Mouse (Mus musculus): ENCODE measurements around the gene Coa5. TPM values are rescaled to one million over a fixed set of nuclear protein-coding genes. Genes with fewer than 3 reads are reported as not detected.

Coa5 gene
- polyA plus RNA-seq, 1 experiment from 2014 or later, result 47.5 TPM

DNA sequence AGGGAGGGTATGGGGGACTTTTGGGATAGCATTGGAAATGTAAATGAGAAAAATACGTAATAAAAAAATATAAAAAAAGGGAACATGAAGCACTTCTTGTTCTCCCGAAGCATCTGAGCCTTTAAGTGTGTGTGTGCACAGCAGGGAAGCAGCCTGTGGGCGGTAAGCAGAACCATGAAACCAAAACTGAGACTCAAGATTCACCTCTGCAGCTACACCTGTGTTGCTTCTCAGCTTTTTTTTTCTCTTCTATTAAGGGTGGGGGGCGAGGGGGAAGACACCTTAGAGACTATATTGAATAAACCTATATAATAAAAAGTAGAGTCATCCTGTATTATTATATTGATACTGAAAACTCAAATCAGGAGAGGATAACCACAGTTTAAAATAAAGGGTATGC lies 37.9 kb upstream of the Coa5 start:
- H3K9ac ChIP-seq (replicated peaks), result no peak overlapping the region
- H3K4me2 ChIP-seq (replicated peaks), result no peak overlapping the region
- H3K9me3 ChIP-seq, result no peaks in the 10 kb centered on the region
- H3K4me1 ChIP-seq, result no peaks in the 10 kb centered on the region
- H3K4me3 ChIP-seq, result no peak overlapping the region
- WGBS, result 89% methylated on average over 4 of the region's 4 CpGs
- H3K27ac ChIP-seq (replicated peaks), result no peak overlapping the region
- H3K36me3 ChIP-seq, result no peaks in the 10 kb centered on the region
- ATAC-seq (ENCODE audit: low FRiP score, low read depth), result no peak
- no peaks in the 10 kb centered on the region for H3K27me3 ChIP-seq

DNA sequence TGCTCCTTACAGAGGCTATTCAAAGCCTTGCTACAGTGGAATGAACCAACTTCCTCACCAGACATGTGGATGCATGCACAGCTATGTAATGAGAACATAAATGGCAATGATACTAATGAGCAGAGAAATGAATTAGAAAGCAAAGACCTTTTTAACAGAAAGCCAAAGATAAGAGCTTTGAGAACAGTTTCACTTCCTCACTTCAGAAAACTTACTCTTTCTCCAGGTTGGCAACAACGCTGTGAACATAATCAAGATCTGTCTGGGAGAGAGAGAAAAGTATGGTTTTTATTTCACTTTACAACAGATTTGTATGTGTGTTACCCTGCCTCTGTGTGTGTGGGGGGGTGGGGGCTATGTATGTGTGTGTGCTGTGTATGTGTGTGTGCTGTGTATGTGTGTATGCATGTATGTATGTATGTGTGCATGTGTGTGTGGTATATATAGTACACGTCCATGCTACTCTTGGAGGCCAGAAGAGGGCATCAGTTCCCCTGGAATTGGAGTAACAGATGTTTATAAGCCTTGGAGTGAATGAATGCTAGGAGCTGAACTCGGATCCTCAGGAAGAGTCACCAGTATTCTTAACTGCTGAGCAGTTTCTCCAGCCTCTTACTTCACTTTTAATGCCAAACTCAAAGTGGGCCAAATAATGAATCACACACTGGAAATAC lies 36.6 kb upstream of the Coa5 start:
- no peak overlapping the region for H3K4me3 ChIP-seq
- ATAC-seq (ENCODE audit: low FRiP score, low read depth), result no peak
- H3K4me1 ChIP-seq, result no peaks in the 10 kb centered on the region
- H3K4me2 ChIP-seq (replicated peaks), result no peak overlapping the region
- H3K9me3 ChIP-seq, result no peaks in the 10 kb centered on the region
- no peak overlapping the region for H3K9ac ChIP-seq (replicated peaks)
- H3K27me3 ChIP-seq, result no peaks in the 10 kb centered on the region
- H3K27ac ChIP-seq (replicated peaks), result no peak overlapping the region
- 86% methylated on average over 3 of the region's 3 CpGs for WGBS
- H3K36me3 ChIP-seq, result no peaks in the 10 kb centered on the region

DNA sequence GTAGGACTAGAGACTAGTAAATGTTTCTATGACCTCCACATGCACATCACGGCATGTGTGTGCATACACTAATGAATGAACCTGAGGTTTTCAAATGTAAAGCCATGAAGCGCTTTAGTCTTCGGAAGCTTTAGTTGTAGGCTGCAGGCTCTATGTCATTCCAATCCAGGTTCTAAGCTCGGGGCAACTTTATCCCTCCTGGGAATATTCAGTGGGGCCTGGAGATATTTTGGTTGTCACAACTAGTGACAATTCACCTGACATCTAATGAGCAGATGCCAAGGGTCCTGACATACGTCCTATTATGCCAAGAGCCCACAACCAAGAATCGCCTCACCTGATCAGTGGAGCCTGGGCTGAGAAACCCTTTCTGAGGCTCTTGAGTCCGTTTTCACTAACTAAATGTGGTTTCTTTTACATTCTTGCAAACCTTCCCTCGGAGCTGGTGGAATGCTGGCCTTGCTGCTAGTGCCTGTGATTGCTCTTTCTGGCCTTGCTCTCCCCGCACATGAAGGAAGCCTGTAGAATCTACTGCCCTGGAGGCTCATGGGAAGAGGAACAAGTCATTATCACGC lies 35.1 kb upstream of the Coa5 start:
- no peak for ATAC-seq (ENCODE audit: low FRiP score, low read depth)
- Histone ChIP-seq H3K9ac (replicated peaks) (no peak overlapping the region), H3K36me3 (no peaks in the 10 kb centered on the region), H3K4me1 (no peaks in the 10 kb centered on the region), H3K9me3 (no peaks in the 10 kb centered on the region), H3K27ac (replicated peaks) (no peak overlapping the region), H3K4me3 (no peak overlapping the region), H3K4me2 (replicated peaks) (no peak overlapping the region), H3K27me3 (no peaks in the 10 kb centered on the region)
- WGBS, result 91% methylated on average over 10 of the region's 10 CpGs

DNA sequence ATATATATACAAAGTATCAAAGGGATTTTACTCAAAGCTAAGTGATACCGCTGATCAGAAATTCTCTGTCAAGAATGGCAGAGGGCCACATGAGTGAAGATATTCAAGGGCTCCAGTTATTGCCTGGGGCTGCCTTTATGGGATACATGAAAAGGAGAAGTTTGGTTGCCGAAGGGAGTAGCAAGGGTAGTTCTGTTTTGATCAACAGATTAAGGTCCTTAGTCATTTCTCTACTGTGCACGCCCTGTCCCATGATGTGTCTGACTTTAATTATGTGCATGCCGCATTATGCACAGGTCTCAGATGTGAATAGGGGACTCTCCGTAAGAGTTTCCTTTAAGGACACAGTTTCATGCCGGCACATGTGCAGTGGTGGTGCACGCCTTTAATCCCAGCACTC lies 27.6 kb upstream of the Coa5 start:
- H3K9ac ChIP-seq (replicated peaks), result no peak overlapping the region
- WGBS, result 93% methylated on average over 7 of the region's 7 CpGs

DNA sequence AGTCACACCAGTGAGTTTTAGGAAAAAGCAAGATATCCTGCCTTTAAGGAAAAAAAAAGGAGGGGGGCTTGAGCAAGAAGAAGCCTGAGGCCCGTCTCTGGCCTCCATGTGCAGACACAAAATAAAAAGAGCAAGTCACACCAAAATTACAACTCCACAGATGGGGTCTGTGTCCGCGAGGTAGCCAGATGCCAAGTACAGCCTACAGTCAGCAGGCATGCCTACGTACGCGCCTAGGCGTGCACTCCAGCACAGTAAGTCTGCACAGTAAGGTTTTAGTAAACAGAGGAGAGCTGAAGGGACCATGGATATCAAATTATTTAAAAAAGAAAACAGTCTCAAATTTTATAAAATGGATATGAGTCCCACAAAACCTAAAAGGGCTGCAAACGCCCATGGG lies 21.4 kb upstream of the Coa5 start:
- no peak for ATAC-seq (ENCODE audit: low FRiP score, low read depth)
- Histone ChIP-seq H3K36me3 (no peaks in the 10 kb centered on the region), H3K4me3 (no peak overlapping the region), H3K9me3 (no peaks in the 10 kb centered on the region), H3K4me1 (no peaks in the 10 kb centered on the region), H3K4me2 (replicated peaks) (no peak overlapping the region), H3K27me3 (no peaks in the 10 kb centered on the region), H3K27ac (replicated peaks) (no peak overlapping the region), H3K9ac (replicated peaks) (no peak overlapping the region)
- 91% methylated on average over 8 of the region's 8 CpGs for WGBS

More for the DNA sequence above, 27.6 kb upstream of the Coa5 start:
- no peaks in the 10 kb centered on the region for H3K36me3 ChIP-seq
- ATAC-seq (ENCODE audit: low FRiP score, low read depth), result no peak
- H3K4me3 ChIP-seq, result no peak overlapping the region
- H3K9me3 ChIP-seq, result no peaks in the 10 kb centered on the region
- no peaks in the 10 kb centered on the region for H3K4me1 ChIP-seq
- no peak overlapping the region for H3K4me2 ChIP-seq (replicated peaks)
- H3K27ac ChIP-seq (replicated peaks), result no peak overlapping the region
- H3K27me3 ChIP-seq, result no peaks in the 10 kb centered on the region

DNA sequence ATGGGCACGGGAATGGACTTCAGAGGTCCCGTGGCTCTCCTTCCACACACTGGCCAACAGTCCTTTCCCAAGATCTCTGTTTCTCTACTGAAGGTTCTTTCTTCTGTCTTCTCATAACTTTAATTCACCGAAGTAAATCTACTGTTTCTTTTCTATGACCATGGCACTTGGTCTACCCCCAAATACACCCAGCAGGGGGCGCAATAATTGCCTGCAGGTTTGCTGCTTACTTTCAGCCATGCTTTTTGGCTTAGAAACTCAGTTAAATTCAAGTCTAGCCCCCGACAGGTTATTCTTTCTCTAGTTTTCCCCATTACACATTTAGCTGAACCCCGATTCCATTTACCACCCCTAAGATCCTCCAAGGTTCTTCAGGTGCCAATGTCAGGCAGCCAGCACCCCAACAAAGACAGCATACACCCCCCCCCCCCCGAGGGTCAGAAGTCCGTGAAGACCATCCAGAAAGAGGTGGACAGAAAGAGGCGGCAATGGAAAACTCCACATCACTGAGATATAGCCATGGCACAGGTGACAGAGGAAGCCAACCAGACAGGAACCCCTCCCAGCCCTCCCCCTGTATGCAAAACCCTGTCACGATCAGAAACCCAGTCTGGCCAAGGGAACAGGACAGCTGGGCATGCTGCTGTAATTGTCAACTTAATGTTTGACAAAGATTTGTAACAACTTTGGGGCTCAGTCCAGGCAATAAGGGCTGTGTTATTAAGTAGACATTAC lies 18.6 kb upstream of the Coa5 start:
- H3K27ac ChIP-seq (replicated peaks), result no peak overlapping the region
- no peaks in the 10 kb centered on the region for H3K27me3 ChIP-seq
- no peak for ATAC-seq (ENCODE audit: low FRiP score, low read depth)
- no peaks in the 10 kb centered on the region for H3K36me3 ChIP-seq
- no peak overlapping the region for H3K9ac ChIP-seq (replicated peaks)
- WGBS, result 78% methylated on average over 10 of the region's 10 CpGs
- no peaks in the 10 kb centered on the region for H3K4me1 ChIP-seq
- no peak overlapping the region for H3K4me2 ChIP-seq (replicated peaks)
- H3K9me3 ChIP-seq, result no peaks in the 10 kb centered on the region
- no peak overlapping the region for H3K4me3 ChIP-seq

DNA sequence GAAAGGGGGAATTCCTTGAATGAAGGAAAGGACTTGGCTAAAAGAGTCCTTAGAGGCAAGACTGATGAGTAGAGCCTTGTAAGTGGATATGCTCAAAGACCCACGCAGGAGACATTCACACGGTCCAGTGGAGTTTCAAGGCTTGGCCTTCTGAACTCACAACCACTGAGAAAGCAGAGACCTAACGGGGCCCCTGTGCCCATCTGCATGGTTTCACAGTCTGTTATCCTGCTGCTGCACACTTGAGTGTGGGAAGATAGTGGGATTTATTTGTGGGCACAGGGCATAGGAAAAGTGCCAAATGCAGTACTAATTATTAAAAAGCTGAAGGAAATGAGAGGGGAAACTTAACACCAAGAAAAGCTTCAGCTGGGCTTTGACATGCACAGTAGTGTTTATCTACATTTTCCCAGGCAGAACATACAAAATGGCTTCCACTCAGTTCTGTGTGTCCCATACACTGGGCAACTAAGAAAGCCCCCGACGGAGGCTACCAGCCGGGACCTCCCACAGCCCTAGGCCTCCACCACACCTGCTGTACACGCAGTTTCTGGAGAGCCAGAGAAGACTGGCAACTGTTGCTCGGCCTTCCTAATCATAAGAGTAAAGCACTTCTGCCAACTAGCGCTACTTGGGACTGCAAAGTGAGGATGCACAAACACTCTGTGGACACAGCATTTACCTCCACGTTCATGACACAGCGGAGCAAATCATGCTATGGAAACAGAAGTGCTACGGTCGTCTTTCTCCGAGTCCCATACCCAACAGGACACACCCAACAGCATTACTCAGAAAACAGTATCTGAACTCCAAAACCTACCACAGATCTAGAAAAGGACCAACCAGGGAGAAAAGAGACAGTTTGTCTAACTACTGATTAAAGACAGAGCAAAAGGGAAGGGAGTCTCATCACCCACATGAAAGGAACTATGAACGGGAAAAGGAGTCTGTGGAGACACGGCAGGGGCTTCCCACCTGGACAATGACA lies 13.2 kb upstream of the Coa5 start:
- no peaks in the 10 kb centered on the region for H3K9me3 ChIP-seq
- peaks cover 39% of the 10 kb centered on the region for H3K36me3 ChIP-seq
- no peak overlapping the region for H3K9ac ChIP-seq (replicated peaks)
- 92% methylated on average over 16 of the region's 16 CpGs for WGBS
- H3K4me3 ChIP-seq, result no peak overlapping the region
- H3K4me1 ChIP-seq, result no peaks in the 10 kb centered on the region
- ATAC-seq (ENCODE audit: low FRiP score, low read depth), result no peak
- no peak overlapping the region for H3K27ac ChIP-seq (replicated peaks)
- no peaks in the 10 kb centered on the region for H3K27me3 ChIP-seq
- H3K4me2 ChIP-seq (replicated peaks), result no peak overlapping the region

DNA sequence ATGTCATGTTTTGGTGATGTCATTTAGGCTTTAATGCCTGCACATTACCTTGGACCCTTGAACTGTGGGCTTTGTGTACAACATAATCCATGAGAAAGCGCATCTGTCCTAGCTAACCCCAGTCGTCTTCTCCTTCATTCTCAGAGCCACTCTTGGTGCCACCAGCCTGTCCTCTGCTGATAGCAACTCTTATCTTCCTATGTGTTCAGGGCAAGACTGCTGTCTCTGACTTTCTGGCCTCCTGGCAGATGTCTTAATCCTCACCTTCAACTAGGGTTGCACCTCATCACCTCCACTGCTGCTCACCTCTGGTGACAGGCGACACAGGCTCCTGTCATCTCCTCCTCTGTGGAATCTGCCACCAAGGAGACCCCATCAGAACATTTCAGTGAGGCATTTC lies 6.5 kb upstream of the Coa5 start:
- Histone ChIP-seq H3K27ac (replicated peaks) (no peak overlapping the region), H3K4me1 (peaks cover under 1% of the 10 kb centered on the region; the same call in 1 of the 2 replicates), H3K4me2 (replicated peaks) (no peak overlapping the region), H3K27me3 (no peaks in the 10 kb centered on the region), H3K9me3 (no peaks in the 10 kb centered on the region), H3K36me3 (peaks cover 65% of the 10 kb centered on the region), H3K9ac (replicated peaks) (no peak overlapping the region), H3K4me3 (no peak overlapping the region)
- no peak for ATAC-seq (ENCODE audit: low FRiP score, low read depth)
- 88% methylated on average over 3 of the region's 3 CpGs for WGBS

DNA sequence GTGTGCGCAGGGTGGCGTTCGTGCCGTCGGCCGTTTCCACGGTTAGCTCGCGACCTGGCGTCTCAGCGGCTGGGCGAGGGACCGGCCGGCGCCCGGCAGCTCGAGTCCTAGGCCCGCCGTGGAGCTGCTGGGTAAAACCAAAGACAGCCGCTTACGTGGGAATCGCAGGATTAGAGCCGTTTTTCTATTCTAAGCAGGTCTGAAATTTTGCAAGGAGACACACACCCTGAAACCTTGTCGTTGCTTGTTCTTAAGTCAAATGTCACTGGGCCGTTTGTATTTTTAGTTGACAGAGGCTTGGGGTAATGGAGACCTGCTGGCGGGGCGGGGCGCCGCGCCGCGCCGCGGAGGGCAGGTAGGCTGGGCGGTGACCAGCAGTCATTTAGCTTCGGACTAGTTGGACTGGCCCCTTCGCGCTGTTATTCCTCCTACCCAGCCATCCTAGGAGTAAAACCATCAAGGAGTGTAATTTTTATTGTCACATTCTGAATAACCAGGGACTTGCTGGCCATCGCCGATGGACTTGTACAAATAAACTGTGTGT lies 466 bp upstream of the Coa5 start:
- Histone ChIP-seq H3K27ac (replicated peaks) (peak overlapping the region; percentile 54; the same call in 1 of the 2 replicates), H3K36me3 (peaks cover 21% of the 10 kb centered on the region)
- 3% methylated on average over 40 of the region's 40 CpGs for WGBS

DNA sequence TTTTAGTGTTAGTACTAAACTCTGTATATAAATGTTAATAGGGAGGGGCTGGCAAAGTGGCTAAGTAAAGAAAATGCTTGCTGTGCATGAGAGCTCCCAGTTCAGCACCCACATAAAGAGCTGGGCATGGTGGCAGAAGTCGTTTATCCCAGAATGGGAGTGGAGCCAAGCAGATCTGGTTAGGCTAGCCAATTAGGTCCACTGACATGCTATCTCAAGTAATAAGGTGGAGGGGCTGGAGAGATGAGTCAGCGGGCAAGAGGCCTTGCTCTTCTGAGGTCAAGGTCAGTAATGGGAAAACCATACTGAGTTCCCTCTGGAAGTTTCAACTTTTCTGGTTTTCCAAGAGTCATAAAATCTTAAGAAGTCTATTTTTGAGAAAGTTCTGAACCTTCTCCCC lies 992 bp downstream of the Coa5 start:
- ATAC-seq (ENCODE audit: low FRiP score, low read depth), result no peak
- Histone ChIP-seq H3K4me2 (replicated peaks) (peak overlapping the region; percentile 91), H3K36me3 (peaks cover 21% of the 10 kb centered on the region), H3K9ac (replicated peaks) (peak overlapping the region; percentile 85; the same call in 1 of the 2 replicates), H3K27me3 (no peaks in the 10 kb centered on the region), H3K4me3 (peak overlapping the region; percentile 88), H3K9me3 (peaks cover 6% of the 10 kb centered on the region; the same call in 1 of the 2 replicates), H3K4me1 (peaks cover 20% of the 10 kb centered on the region), H3K27ac (replicated peaks) (no peak overlapping the region)
- 79% methylated on average over 2 of the region's 2 CpGs for WGBS

More for the DNA sequence above, 466 bp upstream of the Coa5 start:
- ATAC-seq (ENCODE audit: low FRiP score, low read depth), result peak; percentile 19; the same call in 1 of the 2 replicates
- Histone ChIP-seq H3K4me2 (replicated peaks) (peak overlapping the region; percentile 91), H3K27me3 (no peaks in the 10 kb centered on the region), H3K9ac (replicated peaks) (peak overlapping the region; percentile 85), H3K4me3 (peak overlapping the region; percentile 88), H3K9me3 (no peaks in the 10 kb centered on the region), H3K4me1 (peaks cover 20% of the 10 kb centered on the region)

DNA sequence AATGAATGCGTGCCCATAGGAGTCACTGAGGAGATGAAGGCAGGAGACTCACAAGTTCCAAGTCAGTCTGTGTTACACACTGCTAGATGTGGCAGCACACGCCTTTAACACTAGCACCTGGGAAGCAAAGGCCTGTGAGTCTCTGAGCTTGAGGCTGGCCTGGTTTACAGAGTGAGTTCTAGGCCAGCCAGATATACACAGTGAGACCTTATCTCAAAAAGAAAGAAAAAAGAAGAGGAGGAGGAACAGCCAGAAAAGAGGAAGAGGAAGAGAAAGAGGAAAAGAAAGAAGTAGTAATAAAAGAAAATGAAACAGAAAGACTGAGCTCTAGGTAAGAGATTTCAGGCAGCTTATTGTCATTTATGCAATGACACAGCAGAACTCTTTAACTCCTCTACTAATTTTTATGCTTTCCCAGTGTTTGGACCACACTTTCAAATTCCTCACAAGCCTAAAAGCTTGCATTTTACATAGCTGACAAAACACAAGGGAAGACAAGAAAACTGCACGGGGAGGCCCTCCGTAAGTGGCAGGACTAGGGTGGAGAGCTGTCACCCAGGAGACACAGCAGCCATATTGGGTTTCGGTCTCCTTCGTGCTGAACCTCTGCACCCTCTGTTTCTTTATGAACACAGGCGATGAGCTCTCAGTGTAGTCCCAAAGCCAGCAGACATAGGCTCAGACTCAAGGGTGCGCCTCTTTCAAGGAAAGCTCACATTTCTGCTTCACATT lies 2.6 kb downstream of the Coa5 start:
- peaks cover 21% of the 10 kb centered on the region for H3K36me3 ChIP-seq
- H3K4me1 ChIP-seq, result peaks cover 20% of the 10 kb centered on the region
- no peak overlapping the region for H3K27ac ChIP-seq (replicated peaks)
- H3K4me2 ChIP-seq (replicated peaks), result no peak overlapping the region
- H3K27me3 ChIP-seq, result no peaks in the 10 kb centered on the region
- no peak overlapping the region for H3K9ac ChIP-seq (replicated peaks)
- no peak for ATAC-seq (ENCODE audit: low FRiP score, low read depth)
- no peak overlapping the region for H3K4me3 ChIP-seq
- 91% methylated on average over 8 of the region's 8 CpGs for WGBS
- H3K9me3 ChIP-seq, result peaks cover 6% of the 10 kb centered on the region

Measured in midbrain, embryonic 12.5 days (tissue).